Mouse (Mus musculus): Measurements from ENCODE around the gene Olfr832.
"Not testable (repeated sequence)": the region's sequence is repeated elsewhere in the genome, so short reads cannot be mapped to it uniquely, and the experiment has no call there.

Gene Olfr832
- long read RNA-seq, experiment 1, result 0 reads
- long read RNA-seq, experiment 2, result 0 reads

DNA sequence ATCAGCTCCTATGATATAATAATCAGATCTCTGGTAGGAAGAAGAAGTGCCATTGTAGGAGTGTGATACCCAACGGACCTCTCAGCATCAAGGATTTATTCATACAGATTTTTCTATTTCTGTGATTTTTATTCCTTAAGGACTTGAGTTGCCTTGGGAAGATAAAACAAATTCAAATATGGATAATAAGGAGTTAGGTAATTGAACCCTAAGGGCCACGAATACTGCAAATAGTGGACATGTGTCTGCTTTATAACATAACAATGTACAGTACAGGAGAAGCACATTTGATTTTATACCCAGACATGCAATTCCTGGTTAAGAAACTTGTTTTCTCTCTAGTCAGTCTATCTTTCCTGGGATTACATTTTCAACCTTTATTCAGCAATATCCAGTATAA, at the start of gene Olfr832:
Gene Olfr832 (plus strand): TSS at position 301 of the 400 bp plus-strand sequence.
- intact Hi-C loops (cut with DNase I), result not testable (repeated sequence)

DNA sequence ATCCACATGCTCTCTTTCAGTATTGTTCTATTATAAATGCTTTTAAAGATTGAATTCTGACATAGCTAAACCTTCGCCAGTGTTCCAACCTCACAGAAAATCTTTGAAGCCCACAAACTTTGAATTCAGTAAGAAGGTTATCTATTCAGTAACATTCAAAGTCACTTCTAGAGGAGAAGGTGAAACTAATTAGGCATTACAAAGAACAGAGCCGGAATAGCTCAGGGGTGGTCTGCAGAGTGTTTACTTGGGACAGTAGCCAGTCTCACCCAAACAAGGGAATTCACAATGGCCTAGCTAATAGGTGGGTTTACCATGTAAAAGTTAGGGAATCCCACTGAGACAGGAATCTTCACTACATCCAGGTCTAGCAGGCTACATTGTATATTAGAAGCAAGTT, 29.2 kb upstream of the Olfr832 start:
- intact Hi-C loops (cut with DNase I), result not testable (repeated sequence)

DNA sequence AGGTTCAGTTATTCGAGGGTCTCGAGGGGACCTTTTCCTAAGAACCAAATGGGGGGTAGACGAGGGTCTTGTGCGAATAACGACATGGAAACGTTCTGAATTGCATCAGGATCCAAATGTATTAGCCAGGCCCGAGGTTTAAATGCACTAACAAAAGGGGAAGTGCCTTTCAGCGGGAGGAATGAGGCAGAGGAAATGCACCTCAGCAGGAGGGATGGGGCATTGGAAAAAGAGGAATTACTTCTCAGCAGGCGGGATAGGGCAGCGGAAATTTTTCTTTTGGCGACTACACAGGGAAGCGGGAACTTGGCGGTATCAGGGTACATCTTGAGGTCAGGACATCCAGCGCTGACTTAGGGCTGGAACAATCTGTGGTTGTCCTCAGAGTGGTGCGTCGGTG, 9.0 kb upstream of the Olfr832 start:
- intact Hi-C loops (cut with DNase I), result not testable (repeated sequence)

DNA sequence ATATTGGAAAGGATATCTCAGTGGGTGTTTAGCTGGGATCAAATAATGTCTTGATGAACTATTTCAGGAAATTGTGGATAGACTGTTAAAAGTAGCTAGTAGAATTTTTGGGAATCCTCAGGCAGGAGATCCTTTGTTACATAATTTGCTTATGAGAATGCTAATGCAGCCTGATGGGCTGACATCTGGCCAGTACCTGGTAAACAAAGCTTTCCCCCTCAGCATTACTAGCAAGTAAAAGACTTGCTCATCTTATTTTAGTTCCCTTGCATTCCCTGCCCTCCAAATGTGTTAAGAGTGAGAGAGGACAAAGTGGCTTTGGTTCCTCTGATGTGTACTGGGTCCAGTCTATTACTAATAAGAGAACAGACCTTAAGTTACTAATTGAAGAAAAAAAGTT, 25.1 kb downstream of the Olfr832 start:
- intact Hi-C loops (cut with DNase I), result loop anchor here (2.0 kb wide), 1 partner anchor 43 kb away; no protein-coding TSS in a partner anchor

DNA sequence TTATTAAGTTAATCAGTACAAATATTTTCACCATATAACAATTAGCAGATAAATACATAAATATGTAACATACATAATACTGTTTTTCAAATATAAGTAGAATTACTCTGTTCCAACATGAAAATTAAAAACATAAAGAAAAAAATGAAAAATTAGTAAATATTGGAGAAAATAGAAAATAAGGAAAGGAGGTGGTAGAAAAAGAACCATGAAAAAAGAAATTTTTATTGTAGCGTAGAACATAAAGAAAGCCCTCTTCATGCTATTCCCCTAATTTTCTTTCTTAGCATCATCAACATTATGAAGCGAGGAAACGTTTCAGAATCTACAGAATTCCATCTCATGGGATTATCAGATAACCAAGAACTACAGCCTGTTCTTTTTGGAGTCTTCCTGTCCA, 50.8 kb downstream of the Olfr832 start, which contains the start of gene Olfr834:
Gene Olfr834 (plus strand): TSS at position 301 of the 400 bp plus-strand sequence.
- intact Hi-C loops (cut with DNase I), result no loop called here

Data from adrenal gland (tissue).